Mouse (Mus musculus): Measurements from ENCODE around the gene Kctd21.
A peak's percentile ranks its signal among the peaks of the same experiment; 100 is the strongest.

Gene Kctd21

GRCm38 (mm10) chr7:97383496-97384132 is 51.5 kb downstream of the Kctd21 start:
- no peak for DNase-seq (ENCODE audit: inconsistent age in 2 of 2, low spot score in 1 of 2)

GRCm38 (mm10) chr7:97386106-97386805 is 54.1 kb downstream of the Kctd21 start:
- peak in 1 of 2 experiments; percentile 75 for DNase-seq (ENCODE audit: inconsistent age in 2 of 2, low spot score in 1 of 2)

GRCm38 (mm10) chr7:97386806-97387370 is 54.8 kb downstream of the Kctd21 start:
- DNase-seq (ENCODE audit: inconsistent age in 2 of 2, low spot score in 1 of 2): peak in 1 of 2 experiments; percentile 47

GRCm38 (mm10) chr7:97387561-97388147 is 55.5 kb downstream of the Kctd21 start:
- DNase-seq (ENCODE audit: inconsistent age in 2 of 2, low spot score in 1 of 2): no peak

GRCm38 (mm10) chr7:97388541-97388940 is 56.4 kb downstream of the Kctd21 start:
- no peak for DNase-seq (ENCODE audit: inconsistent age in 2 of 2, low spot score in 1 of 2)

- DNase-seq (ENCODE audit: inconsistent age in 2 of 2, low spot score in 1 of 2): peak; percentile 2 to 72
Measured at GRCm38 (mm10) chr7:97391293-97392078, 59.4 kb downstream of the Kctd21 start.

GRCm38 (mm10) chr7:97392079-97392445 is 59.9 kb downstream of the Kctd21 start:
- no peak for DNase-seq (ENCODE audit: inconsistent age in 2 of 2, low spot score in 1 of 2)

GRCm38 (mm10) chr7:97394375-97394774 is 62.2 kb downstream of the Kctd21 start:
- no peak for DNase-seq (ENCODE audit: inconsistent age in 2 of 2, low spot score in 1 of 2)

GRCm38 (mm10) chr7:97398943-97399342 is 66.8 kb downstream of the Kctd21 start:
- no peak for DNase-seq (ENCODE audit: inconsistent age in 2 of 2, low spot score in 1 of 2)
